Mouse (Mus musculus): ENCODE measurements at regions not wholly inside any gene's neighbourhood (a gene's known extent, or its start where the extent isn't known, plus 50 kb on each side); places are given as distances from the start of the nearest gene placed in this dataset.

DNA sequence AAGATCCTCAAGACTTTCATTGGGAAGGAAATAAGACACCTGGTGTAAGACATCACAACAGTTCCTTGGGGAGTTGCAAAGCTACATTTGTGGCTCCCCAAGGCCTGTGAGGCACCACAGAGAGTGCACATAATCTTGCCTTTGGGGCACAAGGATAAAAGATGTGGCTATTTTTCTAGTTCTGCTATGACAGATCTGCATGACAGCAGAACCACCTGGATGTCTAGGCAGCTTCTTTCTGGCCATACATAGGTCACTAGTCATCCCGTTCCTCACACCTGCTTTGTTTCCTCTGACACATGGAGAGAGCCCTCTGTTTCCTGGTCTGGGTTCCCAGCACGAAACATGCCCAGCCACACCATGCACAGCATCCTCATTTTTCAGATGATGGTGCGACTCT is 67.5 kb upstream of the Eepd1 start:
- in situ Hi-C loops (cut with MboI; ENCODE audit: low pct_unique_long_range_greater_than_20kb): no loop called here
- TF ChIP-seq CTCF (IDR thresholded peaks at IDR 0.05): no peak
- POLR2A ChIA-PET: no interaction called here
- DNase-seq (ENCODE audit: low read depth, low spot score) (no peak), ATAC-seq (no peak)
- peaks cover 10% of the 10 kb centered on the region for H3K27me3 ChIP-seq
- CTCF ChIA-PET: no interaction called here

GRCm38 (mm10) chr9:25414315-25414714 is 67.0 kb upstream of the Eepd1 start:
- ChIA-PET CTCF (no interaction called here), POLR2A (interaction anchor here (1.0 kb wide), 1 partner anchor 21 kb away, joined by 3 read pairs; no protein-coding TSS in a partner anchor)
- ATAC-seq: no peak
- no peak for TF ChIP-seq CTCF (IDR thresholded peaks at IDR 0.05)
- in situ Hi-C loops (cut with MboI; ENCODE audit: low pct_unique_long_range_greater_than_20kb): no loop called here
- peaks cover 10% of the 10 kb centered on the region for H3K27me3 ChIP-seq
- no peak for DNase-seq (ENCODE audit: low read depth, low spot score)

GRCm38 (mm10) chr9:25426941-25427340 is 54.4 kb upstream of the Eepd1 start:
- ChIA-PET POLR2A (no interaction called here), CTCF (interaction anchor here (0.8 to 0.9 kb wide), 3 partner anchors 14 to 17 kb away, joined by 3 read pairs; no protein-coding TSS in a partner anchor)
- H3K27me3 ChIP-seq: no peaks in the 10 kb centered on the region
- in situ Hi-C loops (cut with MboI; ENCODE audit: low pct_unique_long_range_greater_than_20kb): no loop called here
- DNase-seq (ENCODE audit: low read depth, low spot score) (no peak), ATAC-seq (peak; percentile 78)
- TF ChIP-seq CTCF (IDR thresholded peaks at IDR 0.05): no peak

- POLR2A ChIA-PET: interaction anchor here (0.6 kb wide), 1 partner anchor 53 kb away, joined by 5 read pairs; no protein-coding TSS in a partner anchor
- no peak for TF ChIP-seq CTCF (IDR thresholded peaks at IDR 0.05)
- no peak for ATAC-seq
- CTCF ChIA-PET: interaction anchor here (1.7 kb wide), 1 partner anchor 18 kb away, joined by 5 read pairs; no protein-coding TSS in a partner anchor
- in situ Hi-C loops (cut with MboI; ENCODE audit: low pct_unique_long_range_greater_than_20kb): no loop called here
- H3K27me3 ChIP-seq: no peaks in the 10 kb centered on the region
- DNase-seq (ENCODE audit: low read depth, low spot score): no peak
Observed at GRCm38 (mm10) chr9:25429450-25430213, 51.7 kb upstream of the Eepd1 start.
